Mouse (Mus musculus) CH12.LX (cell line): ENCODE results near the gene Coq3. TPM values are rescaled to one million over a fixed set of nuclear protein-coding genes. Genes with fewer than 3 reads are reported as not detected.
A peak's percentile ranks its signal among the peaks of the same experiment; 100 is the strongest.

Experiments
- DNase-seq: peaks from one replicate; pipeline ENCODE4 v3.0.0-alpha.2; 2013; ENCODE audit errors: extremely low read depth
- H3K27ac ChIP-seq: 2 replicates; pipeline ENCODE4 v1.5.1; 2012; ENCODE audit warnings: low read depth, mild to moderate bottlenecking, control low read depth, moderate library complexity; ENCODE audit not compliant: insufficient read depth
- H3K27me3 ChIP-seq: replicated peaks from 2 replicates; pipeline ENCODE3; 2012; ENCODE audit warnings: inconsistent platforms
- H3K36me3 ChIP-seq, 2 experiments: replicated peaks in 1 of 2; 2 replicates each; pipeline versions ENCODE3 to v1.6.1; 2012; ENCODE audit warnings: inconsistent platforms in 1 of 2, low read length in 1 of 2, mild to moderate bottlenecking in 1 of 2, mixed read lengths in 1 of 2, moderate library complexity in 1 of 2; ENCODE audit not compliant: control insufficient read depth in 1 of 2, insufficient read depth in 1 of 2
- H3K4me1 ChIP-seq, 2 experiments: 2 replicates each; pipeline ENCODE4 v1.6.1; 2012; ENCODE audit warnings: inconsistent platforms in 1 of 2, moderate library complexity in 1 of 2; ENCODE audit not compliant: insufficient read depth in 2 of 2, control insufficient read depth in 1 of 2
- H3K4me2 ChIP-seq: 2 replicates; pipeline ENCODE4 v1.6.1; 2012; ENCODE audit warnings: low read depth, mild to moderate bottlenecking, control low read depth; ENCODE audit not compliant: poor library complexity, insufficient read depth, severe bottlenecking
- H3K4me3 ChIP-seq, 3 experiments: fragments of 150-350 bp in 1 of 3; sonication (generic) in 1 of 3; replicated peaks in 1 of 3; 2 replicates each; pipeline versions ENCODE3 to v1.5.1; 2011 to 2012; ENCODE audit warnings: low read depth in 2 of 3, low read length in 2 of 3, mild to moderate bottlenecking in 2 of 3, moderate library complexity in 2 of 3, control low read depth in 1 of 3, improper control_type of control experiment in 1 of 3, inconsistent platforms in 1 of 3, mixed read lengths in 1 of 3; ENCODE audit not compliant: poor library complexity in 1 of 3
- H3K79me2 ChIP-seq: replicated peaks from 2 replicates; pipeline ENCODE4 v1.6.1; 2012; ENCODE audit warnings: mild to moderate bottlenecking, moderate library complexity; ENCODE audit not compliant: control insufficient read depth, poor library complexity, insufficient read depth, severe bottlenecking; ENCODE audit errors: extremely low read depth
- H3K9ac ChIP-seq: 2 replicates; pipeline ENCODE4 v1.6.1; 2012; ENCODE audit warnings: low read depth, mild to moderate bottlenecking, control low read depth, moderate library complexity; ENCODE audit not compliant: insufficient read depth
- H3K9me3 ChIP-seq: replicated peaks from 2 replicates; pipeline ENCODE3; 2012; ENCODE audit warnings: low read length, inconsistent platforms, mixed read lengths
- BHLHE40 ChIP-seq: IDR thresholded peaks from 2 replicates; pipeline ENCODE4 v1.6.1; 2011; ENCODE audit warnings: mild to moderate bottlenecking, low read depth, low read length, improper control_type of control experiment
- CTCF ChIP-seq, 2 experiments: IDR thresholded peaks in 1 of 2; conservative IDR thresholded peaks in 1 of 2; 2 replicates each; pipeline ENCODE4 v1.5.1; 2011 to 2012; ENCODE audit warnings: low read depth in 2 of 2, low read length in 2 of 2, improper control_type of control experiment in 1 of 2, inconsistent platforms in 1 of 2, mild to moderate bottlenecking in 1 of 2, moderate library complexity in 1 of 2
- E2F4 ChIP-seq: IDR thresholded peaks from 2 replicates; pipeline ENCODE4 v1.6.1; 2011; ENCODE audit warnings: low read depth, low read length, improper control_type of control experiment; ENCODE audit not compliant: insufficient replicate concordance
- EP300 ChIP-seq: IDR thresholded peaks from 2 replicates; pipeline ENCODE4 v1.6.1; 2011; ENCODE audit warnings: low read length, improper control_type of control experiment
- ETS1 ChIP-seq: conservative IDR thresholded peaks from 2 replicates; pipeline ENCODE4 v1.6.1; 2012; ENCODE audit warnings: low read depth, mild to moderate bottlenecking, inconsistent platforms, low read length, improper control_type of control experiment, moderate library complexity
- GABPA ChIP-seq: IDR thresholded peaks from 2 replicates; pipeline ENCODE4 v1.6.1; 2012; ENCODE audit warnings: low read depth, low read length, improper control_type of control experiment, inconsistent platforms; ENCODE audit not compliant: insufficient replicate concordance
- HCFC1 ChIP-seq: IDR thresholded peaks from 2 replicates; pipeline ENCODE4 v1.6.1; 2012; ENCODE audit warnings: low read depth, mild to moderate bottlenecking, inconsistent platforms, low read length, improper control_type of control experiment
- IRF4 ChIP-seq: IDR thresholded peaks from 2 replicates; pipeline ENCODE4 v1.6.1; 2014; ENCODE audit warnings: low read depth, mild to moderate bottlenecking, inconsistent platforms, low read length, improper control_type of control experiment
- JUN ChIP-seq: IDR thresholded peaks from 2 replicates; pipeline ENCODE4 v1.6.1; 2011; ENCODE audit warnings: low read depth, mild to moderate bottlenecking, low read length, improper control_type of control experiment, moderate library complexity; ENCODE audit not compliant: insufficient read depth
- JUND ChIP-seq: conservative IDR thresholded peaks from 2 replicates; pipeline ENCODE4 v1.6.1; 2011; ENCODE audit warnings: low read depth, low read length, improper control_type of control experiment
- KAT2A ChIP-seq: IDR thresholded peaks from 2 replicates; pipeline ENCODE4 v1.6.1; 2012; ENCODE audit warnings: low read length, improper control_type of control experiment, inconsistent platforms; ENCODE audit not compliant: insufficient replicate concordance
- MAFK ChIP-seq: IDR thresholded peaks from 2 replicates; pipeline ENCODE4 v1.6.1; 2011; ENCODE audit warnings: low read length, improper control_type of control experiment; ENCODE audit not compliant: insufficient replicate concordance
- MEF2A ChIP-seq: IDR thresholded peaks from 2 replicates; pipeline ENCODE4 v1.6.1; 2014; ENCODE audit warnings: low read depth, mild to moderate bottlenecking, inconsistent platforms, low read length, improper control_type of control experiment, borderline replicate concordance
- MXI1 ChIP-seq: IDR thresholded peaks from 2 replicates; pipeline ENCODE4 v1.6.1; 2011; ENCODE audit warnings: mild to moderate bottlenecking, low read depth, low read length, improper control_type of control experiment
- NRF1 ChIP-seq: IDR thresholded peaks from 2 replicates; pipeline ENCODE4 v1.6.1; 2014; ENCODE audit warnings: low read depth, mild to moderate bottlenecking, inconsistent platforms, low read length, improper control_type of control experiment, moderate library complexity
- PAX5 ChIP-seq: IDR thresholded peaks from 2 replicates; pipeline ENCODE4 v1.6.1; 2012; ENCODE audit warnings: low read length, inconsistent platforms, mixed read lengths
- POLR2A ChIP-seq: IDR thresholded peaks from 2 replicates; pipeline ENCODE4 v1.6.1; 2011; ENCODE audit warnings: low read depth, mild to moderate bottlenecking, improper control_type of control experiment, low read length
- POLR2AphosphoS2 ChIP-seq: IDR thresholded peaks from 2 replicates; pipeline ENCODE4 v1.6.1; 2011; ENCODE audit warnings: low read depth, low read length, improper control_type of control experiment
- RAD21 ChIP-seq: IDR thresholded peaks from 2 replicates; pipeline ENCODE4 v1.6.1; 2011; ENCODE audit warnings: low read depth, mild to moderate bottlenecking, low read length, improper control_type of control experiment, moderate library complexity
- RCOR1 ChIP-seq: conservative IDR thresholded peaks from 2 replicates; pipeline ENCODE4 v1.6.1; 2012; ENCODE audit warnings: low read depth, mild to moderate bottlenecking, inconsistent platforms, low read length, improper control_type of control experiment
- SIN3A ChIP-seq: IDR thresholded peaks from 2 replicates; pipeline ENCODE4 v1.6.1; 2012; ENCODE audit warnings: low read length, improper control_type of control experiment, inconsistent platforms
- SMC3 ChIP-seq: IDR thresholded peaks from 2 replicates; pipeline ENCODE4 v1.6.1; 2011; ENCODE audit warnings: low read depth, low read length, improper control_type of control experiment
- TBP ChIP-seq: conservative IDR thresholded peaks from 2 replicates; pipeline ENCODE4 v1.6.1; 2011; ENCODE audit warnings: low read depth, low read length, improper control_type of control experiment
- TCF12 ChIP-seq: IDR thresholded peaks from 2 replicates; pipeline ENCODE4 v1.6.1; 2014; ENCODE audit warnings: low read depth, mild to moderate bottlenecking, inconsistent platforms, low read length, improper control_type of control experiment
- UBTF ChIP-seq: IDR thresholded peaks from 2 replicates; pipeline ENCODE4 v1.6.1; 2012; ENCODE audit warnings: low read depth, mild to moderate bottlenecking, inconsistent platforms, low read length, improper control_type of control experiment, moderate library complexity
- USF1 ChIP-seq: IDR thresholded peaks from 2 replicates; pipeline ENCODE4 v1.6.1; 2014; ENCODE audit warnings: low read depth, mild to moderate bottlenecking, inconsistent platforms, low read length, improper control_type of control experiment
- ZC3H11A ChIP-seq: IDR thresholded peaks from 2 replicates; pipeline ENCODE4 v1.6.1; 2012; ENCODE audit warnings: low read depth, mild to moderate bottlenecking, inconsistent platforms, low read length, improper control_type of control experiment
- ZKSCAN1 ChIP-seq: IDR thresholded peaks from 2 replicates; pipeline ENCODE4 v1.6.1; 2012; ENCODE audit warnings: low read depth, inconsistent platforms, low read length, improper control_type of control experiment, borderline replicate concordance
- ZMIZ1 ChIP-seq: IDR thresholded peaks from 2 replicates; pipeline ENCODE4 v1.6.1; 2012; ENCODE audit warnings: low read depth, mild to moderate bottlenecking, inconsistent platforms, low read length, improper control_type of control experiment
- ZNF384 ChIP-seq: IDR thresholded peaks from 2 replicates; pipeline ENCODE4 v1.6.1; 2012; ENCODE audit warnings: low read depth, low read length, improper control_type of control experiment, inconsistent platforms
- dilution Hi-C: fragments of 300-500 bp; cut with MboI; formaldehyde crosslinking; loops from 2 replicates; pipeline ENCODE4 v1.14.3; 2020; ENCODE audit warnings: low sequenced_read_pairs; ENCODE audit not compliant: extremely low pct_unique_long_range_greater_than_20kb, extremely low pct_ligation_motif_present
- in situ Hi-C: fragments of 300-500 bp; cut with MboI; formaldehyde crosslinking; loops from 3 replicates; pipeline ENCODE4 v1.14.3; 2019; ENCODE audit warnings: low sequenced_read_pairs, low pct_ligation_motif_present, low pct_unique_long_range_greater_than_20kb, mixed read lengths
- polyA plus RNA-seq: library from polyadenylated mRNA; unstranded; fragments of >175 nt; gene quantifications from 2 replicates; pipeline ENCODE4 v1.2.1, GENCODE M21; 2012; ENCODE audit warnings: low read depth; ENCODE audit not compliant: insufficient read length
- total RNA-seq, 2 experiments: library from RNA; depleted of rRNA; stranded (reverse); fragments of 300-350 nt in 1 of 2; fragments of >200 nt in 1 of 2; gene quantifications; 2 replicates each; pipeline ENCODE4 v1.2.3; 2012 to 2014

The Coq3 gene
- total and polyA plus RNA-seq, 3 experiments: 5.1 to 9.2 (median 8.2) TPM

- no peaks in the 10 kb centered on the region for H3K27me3 ChIP-seq
- peaks cover 5% of the 10 kb centered on the region for H3K9me3 ChIP-seq
- H3K36me3 ChIP-seq: peaks cover 28 to 63% of the 10 kb centered on the region in 2 experiments
- H3K79me2 ChIP-seq: no peaks in the 10 kb centered on the region
- no peak for DNase-seq
- no peak overlapping the region for H3K4me3 ChIP-seq
- in situ Hi-C loops (no loop called here), dilution Hi-C loops (no loop called here)
- H3K9ac ChIP-seq: no peak overlapping the region
- TF ChIP-seq EP300 (no peak), NRF1 (no peak)
- H3K4me1 ChIP-seq: no peaks in the 10 kb centered on the region
- no peak overlapping the region for H3K4me2 ChIP-seq
- H3K27ac ChIP-seq: no peak overlapping the region
Observed at GRCm38 (mm10) chr4:21832844-21833243, 46.6 kb upstream of the Coq3 start.

DNA sequence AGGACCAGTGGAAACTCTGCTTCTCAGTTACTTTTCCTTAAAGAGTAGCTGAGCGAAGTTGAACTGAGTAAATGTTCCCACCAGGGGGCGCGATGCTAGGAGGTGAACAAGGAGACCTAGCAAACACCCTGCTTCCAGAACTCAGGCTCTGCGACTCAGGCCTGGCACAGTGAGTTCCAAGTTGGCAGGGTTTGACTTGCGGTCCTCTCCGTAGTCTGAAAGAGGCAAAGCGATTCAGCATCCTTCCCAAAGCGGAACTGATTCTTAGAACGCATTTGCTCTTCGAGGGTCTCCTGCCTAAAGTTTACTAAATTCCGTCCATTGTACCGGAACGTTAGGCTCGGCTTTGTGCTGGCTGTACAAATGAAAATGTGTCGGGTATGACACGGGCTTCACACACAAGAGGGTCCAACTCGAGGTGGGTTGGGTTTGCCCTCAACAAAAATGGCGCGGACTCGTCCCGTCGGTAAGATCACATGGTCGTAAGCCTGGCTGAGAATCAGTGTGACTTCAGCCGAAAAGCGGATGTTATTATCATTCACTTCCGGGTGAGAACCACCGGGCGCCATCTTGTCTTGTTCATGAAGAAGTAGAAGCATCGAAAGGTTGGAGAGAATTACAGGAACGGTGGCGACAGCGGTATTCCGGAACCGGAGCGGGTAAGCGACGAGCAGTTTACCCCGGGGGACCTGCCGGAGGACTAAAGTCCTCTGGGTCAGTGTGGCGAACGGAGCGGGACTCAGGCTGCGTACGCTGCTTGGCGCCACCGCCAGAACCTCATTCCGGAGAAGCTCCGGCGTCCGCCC lies 31.8 kb upstream of the Coq3 start, which contains the start of gene Pnisr:
Pnisr (plus strand) TSS at position 103 of the 806 bp plus-strand sequence.
- H3K9ac ChIP-seq: peak within 1 kb of the TSS; percentile 93
- peaks cover 33% of the 10 kb centered on the region for H3K79me2 ChIP-seq
- peak within 1 kb of the TSS; percentile 83 to 94 (median 92) for H3K4me3 ChIP-seq
- in situ Hi-C loops: loop anchor here (10.0 kb wide), 1 partner anchor 107 kb away; no protein-coding TSS in a partner anchor
- DNase-seq: peak; percentile 97
- H3K36me3 ChIP-seq: peaks cover 0 to 10% of the 10 kb centered on the region in 2 experiments
- H3K4me2 ChIP-seq: peak within 1 kb of the TSS; percentile 11; the same call in 1 of the 2 replicates
- H3K9me3 ChIP-seq: no peaks in the 10 kb centered on the region
- H3K27me3 ChIP-seq: no peaks in the 10 kb centered on the region
- dilution Hi-C loops: no loop called here
- H3K4me1 ChIP-seq: peaks cover 6 to 36% of the 10 kb centered on the region in 2 experiments
- H3K27ac ChIP-seq: peak within 1 kb of the TSS; percentile 97
- TF ChIP-seq HCFC1 (peak; percentile 97), ZKSCAN1 (no peak), RCOR1 (peak; percentile 99), MEF2A (0 out of 2 replicates have a peak, but pooled peaks have one; percentile 23), E2F4 (peak; percentile 93; the same call in 1 of the 2 replicates), IRF4 (peak; percentile 15; the same call in 1 of the 2 replicates), UBTF (no peak), ZMIZ1 (no peak), POLR2AphosphoS2 (no peak), NRF1 (peak; percentile 79), ZC3H11A (no peak), CTCF (conservative IDR thresholded peaks at IDR 0.05 in 1 of 2, IDR thresholded peaks at IDR 0.05 in 1 of 2; ENCODE audit: low read depth in 2 of 2, low read length in 2 of 2) (peak; percentile 64 to 85), MAFK (no peak), BHLHE40 (no peak; the same call in 1 of the 2 replicates), POLR2A (peak; percentile 55; the same call in 1 of the 2 replicates), SIN3A (peak; percentile 74; the same call in 1 of the 2 replicates), TBP (no peak; the same call in 1 of the 2 replicates), TCF12 (peak; percentile 67; the same call in 1 of the 2 replicates), KAT2A (peak; percentile 99), ZNF384 (no peak), JUN (no peak), ETS1 (no peak), RAD21 (peak; percentile 52), JUND (no peak), PAX5 (no peak), SMC3 (peak; percentile 84), MXI1 (peak; percentile 66), EP300 (no peak; the same call in 1 of the 2 replicates), GABPA (peak; percentile 70; the same call in 1 of the 2 replicates), USF1 (peak; percentile 74)
